Mouse (Mus musculus) CD4-positive, CD25-positive, alpha-beta regulatory T cell, adult 4 months (primary cell): ENCODE measurements around the gene Pdyn. TPM values are rescaled to one million over a fixed set of nuclear protein-coding genes. Genes with fewer than 3 reads are reported as not detected.

Experiments
- ATAC-seq: one replicate; pipeline ENCODE4 v1.8.0; 2017
- polyA plus RNA-seq, 2 experiments: library from polyadenylated mRNA; unstranded; fragments of 100-300 nt; shearing (Covaris generic); gene quantifications; one replicate each; pipeline ENCODE4 v1.2.1; 2017

The Pdyn gene
- polyA plus RNA-seq, 2 experiments from 2014 or later: not detected

DNA sequence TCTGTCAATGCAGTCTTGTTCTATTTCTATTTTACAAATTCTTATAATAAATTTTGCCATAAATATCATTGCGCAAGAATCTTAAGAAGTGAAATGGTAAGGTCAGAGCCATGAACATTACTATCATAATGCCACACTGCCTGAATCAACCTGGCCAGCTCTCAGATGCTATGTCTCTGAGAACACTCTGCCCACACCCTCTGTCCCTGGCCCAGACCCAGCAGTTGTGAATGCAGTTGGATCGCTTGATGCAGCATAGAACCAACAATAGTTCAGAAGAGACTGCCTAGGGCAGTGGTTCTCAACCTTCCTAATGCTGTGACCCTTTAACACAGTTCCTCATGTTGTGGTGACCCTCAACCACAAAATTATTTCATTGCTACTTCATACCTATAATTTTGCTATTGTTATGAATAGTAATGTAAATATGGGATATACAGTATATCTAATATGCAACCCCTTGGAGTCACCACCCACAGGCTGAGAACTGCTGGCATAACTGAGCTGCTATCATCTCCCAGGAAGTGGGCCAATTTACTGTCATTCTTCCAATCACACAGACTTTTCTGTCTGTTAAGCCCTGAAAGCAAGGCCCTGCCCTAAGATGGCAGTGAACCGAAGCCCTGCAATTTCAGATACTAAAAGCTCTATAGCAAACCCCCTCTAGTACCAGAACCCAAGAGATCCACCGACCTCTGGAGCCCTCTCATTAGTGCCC lies 45.3 kb downstream of the Pdyn start:
- ATAC-seq: no peak

DNA sequence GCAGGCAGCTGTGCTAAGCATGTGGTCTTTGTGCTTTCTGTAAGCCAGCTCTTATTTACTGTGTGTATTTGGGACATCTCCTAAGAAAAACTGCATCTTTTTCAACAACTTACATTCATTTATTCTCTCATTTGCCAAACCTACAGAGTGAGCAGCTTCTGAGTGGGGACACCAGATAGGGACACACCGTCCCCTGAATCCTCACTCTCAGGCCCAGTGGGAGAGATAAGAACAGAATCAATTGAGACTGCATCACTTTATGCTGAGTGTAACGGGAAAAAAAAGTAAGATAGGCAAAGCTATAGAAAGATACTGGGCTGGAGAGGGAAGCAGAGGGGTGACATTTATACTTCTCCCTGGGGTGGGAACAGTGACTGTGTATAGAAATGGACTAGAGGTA lies 46.0 kb downstream of the Pdyn start:
- no peak for ATAC-seq

DNA sequence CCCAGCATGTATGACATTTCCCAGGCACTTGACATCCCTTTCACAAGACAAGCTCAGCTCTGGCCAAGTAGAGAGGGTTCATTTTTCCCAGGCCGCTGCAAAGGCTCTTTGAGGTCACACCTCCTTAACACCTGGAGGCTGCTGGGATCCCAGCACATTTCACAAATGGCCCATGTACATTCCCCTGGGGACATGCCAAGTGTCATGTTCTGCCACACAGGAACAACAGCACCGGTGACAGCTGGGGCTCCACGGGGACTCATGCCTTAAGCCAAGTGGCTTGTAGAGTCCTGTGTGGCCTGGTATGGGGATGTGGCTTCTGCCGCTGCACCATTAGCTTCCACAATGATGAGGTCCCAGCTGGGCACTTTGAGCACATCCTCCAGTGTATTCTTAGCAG lies 47.0 kb downstream of the Pdyn start:
- ATAC-seq: no peak

Other genes with a start within 250 kb of the Pdyn start
- not detected for gene F830045P16Rik, start 163.2 kb downstream of the Pdyn start, polyA plus RNA-seq
- gene Sirpa, start 107.0 kb downstream of the Pdyn start, polyA plus RNA-seq: under 1 TPM; 0.22 to 0.86 TPM
- gene Stk35, start 100.7 kb upstream of the Pdyn start, polyA plus RNA-seq: 1 to 10 TPM in 1 of 2 experiments, under 1 TPM in 1; 0.71 to 1.1 TPM